Mouse (Mus musculus) forebrain, embryonic 10.5 days (tissue): ENCODE results near the gene Col7a1. TPM values are rescaled to one million over a fixed set of nuclear protein-coding genes. Genes with fewer than 3 reads are reported as not detected.

Experiments
- DNase-seq: peaks from one replicate; pipeline ENCODE4 v3.0.0-alpha.2; 2017; ENCODE audit warnings: low spot score; ENCODE audit errors: extremely low spot score
- H3K27ac ChIP-seq: fragments of 300-500 bp; sonication (generic); 2 replicates; pipeline ENCODE4 v1.5.1; 2016; ENCODE audit warnings: mild to moderate bottlenecking
- H3K27me3 ChIP-seq: fragments of 300-500 bp; sonication (generic); 2 replicates; pipeline ENCODE4 v1.6.1; 2016; ENCODE audit warnings: mild to moderate bottlenecking; ENCODE audit not compliant: poor library complexity, severe bottlenecking
- H3K36me3 ChIP-seq: fragments of 300-500 bp; sonication (generic); replicated peaks from 2 replicates; pipeline ENCODE4 v1.6.1; 2016; ENCODE audit warnings: mild to moderate bottlenecking, moderate library complexity
- H3K4me1 ChIP-seq: fragments of 300-500 bp; sonication (generic); 2 replicates; pipeline ENCODE4 v1.6.1; 2016
- H3K4me3 ChIP-seq: fragments of 300-500 bp; sonication (generic); 2 replicates; pipeline ENCODE4 v1.5.1; 2016; ENCODE audit warnings: mild to moderate bottlenecking, moderate library complexity
- H3K9me3 ChIP-seq: fragments of 300-500 bp; sonication (generic); 2 replicates; pipeline ENCODE4 v1.6.1; 2016; ENCODE audit warnings: mild to moderate bottlenecking, moderate library complexity
- WGBS: fragments of 180-500 bp; shearing (Covaris S2); methylation state at CpG from one replicate; pipeline ENCODE4 v1.1.7; 2016; 5-methylcytosine and 5-hydroxymethylcytosine counted together
- microRNA counts: library from miRNA; unstranded; fragments of <30 nt; microRNA quantifications from one replicate; lab custom pipeline; 2017
- microRNA-seq: library from miRNA; unstranded; fragments of <30 nt; microRNA quantifications from one replicate; pipeline ENCODE4, GENCODE M21; 2017
- polyA plus RNA-seq: library from polyadenylated mRNA; unstranded; fragments of >200 nt; fragmentation: Nextera tagmentation; extraction: Ambion mirVana; gene quantifications from 2 replicates; pipeline ENCODE4 v1.2.1, GENCODE M21; 2016

Gene Col7a1
- polyA plus RNA-seq, 1 experiment from 2014 or later: 2.3 TPM

GRCm38 (mm10) chr9:109031686-109032085 lies 78.3 kb downstream of the Col7a1 start:
- no peaks in the 10 kb centered on the region; the same call in 1 of the 2 replicates for H3K36me3 ChIP-seq
- H3K27me3 ChIP-seq: no peaks in the 10 kb centered on the region
- H3K4me1 ChIP-seq: no peaks in the 10 kb centered on the region
- WGBS: 86% methylated on average over 8 of the region's 8 CpGs
- no peak for DNase-seq
- H3K4me3 ChIP-seq: no peak overlapping the region
- H3K9me3 ChIP-seq: no peaks in the 10 kb centered on the region
- no peak overlapping the region for H3K27ac ChIP-seq

- no peaks in the 10 kb centered on the region for H3K27me3 ChIP-seq
- WGBS: 89% methylated on average over 6 of the region's 6 CpGs
- DNase-seq: no peak
Observed at GRCm38 (mm10) chr9:109032435-109032834, 79.0 kb downstream of the Col7a1 start.

More at GRCm38 (mm10) chr9:109032435-109032834, 79.0 kb downstream of the Col7a1 start:
- Histone ChIP-seq H3K9me3 (no peaks in the 10 kb centered on the region), H3K4me1 (no peaks in the 10 kb centered on the region), H3K27ac (no peak overlapping the region), H3K36me3 (no peaks in the 10 kb centered on the region; the same call in 1 of the 2 replicates), H3K4me3 (no peak overlapping the region)

MicroRNAs encoded within 50 kb of the gene (microRNA counts, 519-probe panel; counts per million panel counts)
- microRNA mmu-miR-711 (lab: Ali Mortazavi, UCI): 341 counts per million, percentile 65 among the panel's probes with 10 or more counts

Small RNAs within 50 kb of the gene (microRNA-seq; reads per million reads assigned to microRNA genes)
- not detected for gene Mir711

Other genes with a start within 250 kb of the Col7a1 start
- gene Ip6k2, start 169.8 kb upstream of the Col7a1 start, polyA plus RNA-seq: 78.3 and 89.3 TPM in 2 replicates
- 14.1 and 18.8 TPM in 2 replicates for gene Nckipsd, start 145.2 kb upstream of the Col7a1 start, polyA plus RNA-seq
- 1.5 and 2.1 TPM in 2 replicates for gene Celsr3, start 127.3 kb upstream of the Col7a1 start, polyA plus RNA-seq
- gene Slc26a6, start 100.3 kb upstream of the Col7a1 start, polyA plus RNA-seq: 11.5 and 11.6 TPM in 2 replicates
- gene Tmem89, start 39.0 kb upstream of the Col7a1 start, polyA plus RNA-seq: not detected in 2 replicates
- gene Uqcrc1, start 17.0 kb upstream of the Col7a1 start, polyA plus RNA-seq: 468 and 481 TPM in 2 replicates
- not detected in 2 replicates for gene Ucn2, start 32.4 kb downstream of the Col7a1 start, polyA plus RNA-seq
- gene Pfkfb4, start 38.2 kb downstream of the Col7a1 start, polyA plus RNA-seq: 10.5 and 12.4 TPM in 2 replicates
- gene Shisa5, start 85.0 kb downstream of the Col7a1 start, polyA plus RNA-seq: 29.7 and 31.5 TPM in 2 replicates
- 7.6 and 9.1 TPM in 2 replicates for gene Trex1, start 106.1 kb downstream of the Col7a1 start, polyA plus RNA-seq
- 34.9 and 35.0 TPM in 2 replicates for gene Atrip, start 120.5 kb downstream of the Col7a1 start, polyA plus RNA-seq
- gene Ccdc51, start 128.9 kb downstream of the Col7a1 start, polyA plus RNA-seq: 13.3 and 14.7 TPM in 2 replicates
- gene Tma7, start 129.0 kb downstream of the Col7a1 start, polyA plus RNA-seq: 793 and 804 TPM in 2 replicates
- gene Plxnb1, start 141.8 kb downstream of the Col7a1 start, polyA plus RNA-seq: 27.0 and 28.9 TPM in 2 replicates
- not detected in 2 replicates for gene Fbxw21, start 208.5 kb downstream of the Col7a1 start, polyA plus RNA-seq
- gene Fbxw13, start 242.4 kb downstream of the Col7a1 start, polyA plus RNA-seq: not detected in 2 replicates